Mouse (Mus musculus): ENCODE results near the gene Eml4. TPM values are rescaled to one million over a fixed set of nuclear protein-coding genes. Genes with fewer than 3 reads are reported as not detected.

Eml4 gene
- total and polyA plus RNA-seq, 3 experiments = 38.2 to 75.6 (median 60.1) TPM

- dilution Hi-C loops (cut with MboI; ENCODE audit: extremely low pct_ligation_motif_present, extremely low pct_unique_long_range_greater_than_20kb, low sequenced_read_pairs) = no loop called here
These were observed 34.2 kb downstream of the Eml4 start for GRCm38 (mm10) chr17:83384981-83385380.

DNA sequence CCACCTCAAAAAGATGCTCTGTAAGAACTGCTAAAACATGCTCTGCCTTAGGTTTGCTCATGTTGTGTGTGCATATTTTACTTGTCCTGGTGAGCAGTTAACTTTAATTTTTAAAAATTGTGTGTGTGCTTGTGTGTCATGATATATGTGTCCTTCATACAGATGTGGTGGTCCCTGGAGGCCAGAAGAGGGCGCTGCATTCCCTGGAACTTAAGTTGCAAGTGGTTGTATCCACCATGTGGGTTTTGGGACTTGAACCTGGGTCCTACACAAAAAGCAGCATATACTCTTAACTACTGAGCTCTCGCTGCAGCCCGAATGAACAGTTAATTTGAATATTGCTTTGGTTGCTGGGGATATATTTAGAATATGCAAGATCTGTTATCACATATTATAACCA, 36.4 kb downstream of the Eml4 start:
- no peak overlapping the region for H3K4me3 ChIP-seq (replicated peaks in 1 of 3; ENCODE audit: low read depth in 2 of 3, low read length in 2 of 3, poor library complexity in 1 of 3)
- no peaks in the 10 kb centered on the region for H3K27me3 ChIP-seq (replicated peaks)
- H3K79me2 ChIP-seq (replicated peaks; ENCODE audit: control insufficient read depth, extremely low read depth, insufficient read depth, poor library complexity, severe bottlenecking) = peaks cover 32% of the 10 kb centered on the region
- peaks cover 2 to 35% of the 10 kb centered on the region in 2 experiments for H3K36me3 ChIP-seq (replicated peaks in 1 of 2; ENCODE audit: control insufficient read depth in 1 of 2, insufficient read depth in 1 of 2, low read length in 1 of 2)
- no peak overlapping the region for H3K4me2 ChIP-seq (ENCODE audit: insufficient read depth, low read depth, poor library complexity, severe bottlenecking)
- H3K27ac ChIP-seq (ENCODE audit: insufficient read depth, low read depth) = no peak overlapping the region
- peaks cover 0 to 18% of the 10 kb centered on the region in 2 experiments; a peak in 2 of 4 replicates for H3K4me1 ChIP-seq (ENCODE audit: control insufficient read depth in 1 of 2, insufficient read depth in 2 of 2)
- H3K9ac ChIP-seq (ENCODE audit: insufficient read depth, low read depth) = no peak overlapping the region
- in situ Hi-C loops (cut with MboI; ENCODE audit: low pct_ligation_motif_present, low pct_unique_long_range_greater_than_20kb, low sequenced_read_pairs) (no loop called here), dilution Hi-C loops (cut with MboI; ENCODE audit: extremely low pct_ligation_motif_present, extremely low pct_unique_long_range_greater_than_20kb, low sequenced_read_pairs) (no loop called here)
- TF ChIP-seq RAD21 (IDR thresholded peaks at IDR 0.05; ENCODE audit: low read depth, low read length) (no peak; the same call in 1 of the 2 replicates), CTCF (conservative IDR thresholded peaks at IDR 0.05 in 1 of 2, IDR thresholded peaks at IDR 0.05 in 1 of 2; ENCODE audit: low read depth in 2 of 2, low read length in 2 of 2) (peak; percentile 16 to 32; a peak in 2 of 4 replicates), BHLHE40 (IDR thresholded peaks at IDR 0.05; ENCODE audit: low read depth, low read length) (no peak), MYC (IDR thresholded peaks at IDR 0.05; ENCODE audit: low read depth, low read length) (no peak)
- DNase-seq (ENCODE audit: extremely low read depth) = no peak
- no peaks in the 10 kb centered on the region for H3K9me3 ChIP-seq (replicated peaks; ENCODE audit: low read length)

More at GRCm38 (mm10) chr17:83384981-83385380, 34.2 kb downstream of the Eml4 start:
- DNase-seq (ENCODE audit: extremely low read depth) = no peak
- H3K27me3 ChIP-seq (replicated peaks) = no peaks in the 10 kb centered on the region
- peaks cover 24% of the 10 kb centered on the region for H3K79me2 ChIP-seq (replicated peaks; ENCODE audit: control insufficient read depth, extremely low read depth, insufficient read depth, poor library complexity, severe bottlenecking)
- no peak overlapping the region for H3K9ac ChIP-seq (ENCODE audit: insufficient read depth, low read depth)
- TF ChIP-seq JUND (conservative IDR thresholded peaks at IDR 0.05; ENCODE audit: low read depth, low read length) = no peak
- no peak for TF ChIP-seq MXI1 (IDR thresholded peaks at IDR 0.05; ENCODE audit: low read depth, low read length)
- TF ChIP-seq TBP (conservative IDR thresholded peaks at IDR 0.05; ENCODE audit: low read depth, low read length) = no peak
- no peak for TF ChIP-seq ZC3H11A (IDR thresholded peaks at IDR 0.05; ENCODE audit: low read depth, low read length)
- no peak for TF ChIP-seq ZMIZ1 (IDR thresholded peaks at IDR 0.05; ENCODE audit: low read depth, low read length)
- no peak for TF ChIP-seq GABPA (IDR thresholded peaks at IDR 0.05; ENCODE audit: insufficient replicate concordance, low read depth, low read length)
- no peak for TF ChIP-seq USF2 (conservative IDR thresholded peaks at IDR 0.05; ENCODE audit: low read depth, low read length)
- no peak for TF ChIP-seq MEF2A (IDR thresholded peaks at IDR 0.05; ENCODE audit: borderline replicate concordance, low read depth, low read length)
- TF ChIP-seq JUN (IDR thresholded peaks at IDR 0.05; ENCODE audit: insufficient read depth, low read depth, low read length) = no peak
- no peak for TF ChIP-seq RCOR1 (conservative IDR thresholded peaks at IDR 0.05; ENCODE audit: low read depth, low read length)
- TF ChIP-seq CHD2 (IDR thresholded peaks at IDR 0.05; ENCODE audit: low read length) = no peak
- TF ChIP-seq BHLHE40 (IDR thresholded peaks at IDR 0.05; ENCODE audit: low read depth, low read length) = no peak
- TF ChIP-seq ETS1 (conservative IDR thresholded peaks at IDR 0.05; ENCODE audit: low read depth, low read length) = no peak
- no peak for TF ChIP-seq MAFK (IDR thresholded peaks at IDR 0.05; ENCODE audit: insufficient replicate concordance, low read length)
- TF ChIP-seq E2F4 (IDR thresholded peaks at IDR 0.05; ENCODE audit: insufficient replicate concordance, low read depth, low read length) = no peak
- no peak for TF ChIP-seq HCFC1 (IDR thresholded peaks at IDR 0.05; ENCODE audit: low read depth, low read length)
- no peak for TF ChIP-seq TCF12 (IDR thresholded peaks at IDR 0.05; ENCODE audit: low read depth, low read length)
- no peak for TF ChIP-seq EP300 (IDR thresholded peaks at IDR 0.05; ENCODE audit: low read length)
- no peak for TF ChIP-seq IRF4 (IDR thresholded peaks at IDR 0.05; ENCODE audit: low read depth, low read length)
- H3K36me3 ChIP-seq (replicated peaks in 1 of 2; ENCODE audit: control insufficient read depth in 1 of 2, insufficient read depth in 1 of 2, low read length in 1 of 2) = peaks cover 2 to 39% of the 10 kb centered on the region in 2 experiments
- H3K9me3 ChIP-seq (replicated peaks; ENCODE audit: low read length) = no peaks in the 10 kb centered on the region
- H3K4me3 ChIP-seq (replicated peaks in 1 of 3; ENCODE audit: low read depth in 2 of 3, low read length in 2 of 3, poor library complexity in 1 of 3) = no peak overlapping the region
- H3K4me2 ChIP-seq (ENCODE audit: insufficient read depth, low read depth, poor library complexity, severe bottlenecking) = no peak overlapping the region
- in situ Hi-C loops (cut with MboI; ENCODE audit: low pct_ligation_motif_present, low pct_unique_long_range_greater_than_20kb, low sequenced_read_pairs) = no loop called here
- peaks cover 0 to 5% of the 10 kb centered on the region in 2 experiments; a peak in 2 of 4 replicates for H3K4me1 ChIP-seq (ENCODE audit: control insufficient read depth in 1 of 2, insufficient read depth in 2 of 2)
- no peak overlapping the region for H3K27ac ChIP-seq (ENCODE audit: insufficient read depth, low read depth)
